ENCODE assay signal across 9 mouse cellular contexts in genomic region chr11:84701319-84702175, GRCm38 (mm10).
DNase-seq lines count a peak whose midpoint lies in the region; ATAC-seq lines count a peak whose summit lies in the region.
"Had no signal": no experiment of that assay in that cellular context is flagged by ENCODE, and none has a peak within 500 bp of the region (broad histone marks: within the 10 kb centered on the region; RNA-seq: fewer than 3 reads in every experiment).

No protein-coding gene starts in this region.

- H3K4me1 ChIP-seq in liver, embryonic 12.5 days = peaks cover 66% of the 10 kb centered on the region
- peaks cover 4% of the 10 kb centered on the region; the same call in 1 of the 2 replicates for H3K4me1 ChIP-seq in stomach, embryonic 16.5 days (ENCODE audit: control insufficient read depth, insufficient read depth, low read length)

- intact Hi-C loops in left cerebral cortex, postnatal 14 days (cut with DNase I) = no loop called here

- peak overlapping the region; percentile 23 for H3K4me3 ChIP-seq in liver, embryonic 12.5 days
- no peak overlapping the region for H3K4me3 ChIP-seq in stomach, embryonic 16.5 days (replicated peaks; ENCODE audit: low read length)

- H3K27me3 ChIP-seq in liver, embryonic 12.5 days (replicated peaks) = peaks cover 23% of the 10 kb centered on the region
- peaks cover 17% of the 10 kb centered on the region for H3K27me3 ChIP-seq in stomach, embryonic 16.5 days (ENCODE audit: control insufficient read depth, insufficient read depth, low read length)

- peak overlapping the region; percentile 81 for H3K27ac ChIP-seq in liver, embryonic 12.5 days
- no peak overlapping the region for H3K27ac ChIP-seq in stomach, embryonic 16.5 days (ENCODE audit: low read length)

- no peaks in the 10 kb centered on the region for H3K9me3 ChIP-seq in liver, embryonic 12.5 days (replicated peaks)
- no peaks in the 10 kb centered on the region for H3K9me3 ChIP-seq in stomach, embryonic 16.5 days (replicated peaks; ENCODE audit: control insufficient read depth, low read length)

- peak; percentile 56; the same call in 1 of the 2 replicates for ATAC-seq in erythroid progenitor cell, adult 5-6 weeks (replicated peaks; ENCODE audit: low FRiP score, poor library complexity, severe bottlenecking)
- peak; percentile 87 for ATAC-seq in liver, embryonic 12.5 days
- no peak for ATAC-seq in stomach, embryonic 16.5 days (ENCODE audit: insufficient read depth, low FRiP score)

- no peaks in the 10 kb centered on the region for H3K36me3 ChIP-seq in liver, embryonic 12.5 days
- no peaks in the 10 kb centered on the region for H3K36me3 ChIP-seq in stomach, embryonic 16.5 days (ENCODE audit: control insufficient read depth, insufficient read depth, low read length)

- 3% methylated on average over 28 of the region's 28 CpGs for WGBS in liver, embryonic 12.5 days (ENCODE audit: insufficient replicate concordance)
- 8% methylated on average over 28 of the region's 28 CpGs for WGBS in stomach, embryonic 16.5 days

- peak overlapping the region; percentile 67 for H3K4me2 ChIP-seq in liver, embryonic 12.5 days
- 0 out of 2 replicates have a peak overlapping the region, but pooled peaks have one; percentile 9 for H3K4me2 ChIP-seq in stomach, embryonic 16.5 days (ENCODE audit: low read depth, low read length)

- peak overlapping the region; percentile 49; the same call in 1 of the 2 replicates for H3K9ac ChIP-seq in liver, embryonic 12.5 days
- H3K9ac ChIP-seq in stomach, embryonic 16.5 days (ENCODE audit: low read length) = no peak overlapping the region

- peak; percentile 7 to 8 for DNase-seq in spleen, postnatal 36 days (ENCODE audit: low spot score in 2 of 2)
- DNase-seq in spleen, adult 18-20 months = no peak
- no peak for DNase-seq in right cerebral cortex, postnatal 25 days
- no peak for DNase-seq in left cerebral cortex, postnatal 14 days (ENCODE audit: low spot score in 2 of 2)
- DNase-seq in urinary bladder, postnatal 25 days (ENCODE audit: low spot score) = no peak
- DNase-seq: layer of hippocampus, adult 9-11 months had no signal

Comparison
In these comparisons a context has a peak if more than half of its experiments do, and no peak if none do; other contexts are left out.
1. DNase-seq: peak in spleen, postnatal 36 days (2 of 2); none in spleen, adult 18-20 months (0 of 2), right cerebral cortex, postnatal 25 days (single experiment), left cerebral cortex, postnatal 14 days (0 of 2) and urinary bladder, postnatal 25 days (single experiment).